Mouse (Mus musculus): ENCODE results near the gene Scrt2. TPM values are rescaled to one million over a fixed set of nuclear protein-coding genes. Genes with fewer than 3 reads are reported as not detected.

Scrt2 gene
- polyA plus RNA-seq, 1 experiment, result not detected

DNA sequence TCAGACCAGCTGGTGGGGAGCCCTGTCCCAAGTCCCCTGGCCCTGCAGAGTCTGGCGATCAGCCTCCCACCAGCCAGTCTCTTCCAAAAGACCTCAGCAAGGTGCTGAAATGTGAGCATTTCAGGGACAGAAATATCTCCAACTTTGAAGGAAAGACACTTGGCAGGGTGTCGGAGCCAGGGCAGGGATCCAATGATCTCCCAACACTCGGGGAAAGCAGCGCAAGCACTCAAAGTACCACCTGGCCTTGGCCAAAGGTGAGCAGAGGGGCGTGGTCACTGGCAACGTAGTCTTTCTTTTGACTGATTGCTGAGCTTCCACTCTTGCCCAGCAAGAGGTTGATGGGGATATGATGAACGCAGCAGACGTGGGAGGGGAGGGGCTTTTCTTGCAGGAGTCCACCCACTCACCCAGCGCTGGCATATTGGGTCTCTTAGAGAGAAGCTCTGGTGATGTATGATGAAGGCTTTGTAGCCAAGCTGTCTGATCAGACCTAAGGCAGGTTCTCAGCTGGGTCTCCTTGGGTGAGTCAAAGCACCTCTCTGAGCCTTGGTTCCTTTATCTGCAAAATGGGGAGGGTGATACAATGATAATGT is 5.9 kb upstream of the Scrt2 start:
- Histone ChIP-seq H3K9me3 (ENCODE audit: control insufficient read depth, low read length) (no peaks in the 10 kb centered on the region), H3K36me3 (ENCODE audit: control insufficient read depth) (no peaks in the 10 kb centered on the region), H3K27me3 (ENCODE audit: control insufficient read depth) (peaks cover 56% of the 10 kb centered on the region), H3K4me1 (ENCODE audit: control insufficient read depth) (no peaks in the 10 kb centered on the region), H3K4me3 (replicated peaks) (no peak overlapping the region)
- TF ChIP-seq GATA1 (IDR thresholded peaks at IDR 0.05; ENCODE audit: low read length) (no peak), TAL1 (IDR thresholded peaks at IDR 0.05; ENCODE audit: low read length) (no peak)

DNA sequence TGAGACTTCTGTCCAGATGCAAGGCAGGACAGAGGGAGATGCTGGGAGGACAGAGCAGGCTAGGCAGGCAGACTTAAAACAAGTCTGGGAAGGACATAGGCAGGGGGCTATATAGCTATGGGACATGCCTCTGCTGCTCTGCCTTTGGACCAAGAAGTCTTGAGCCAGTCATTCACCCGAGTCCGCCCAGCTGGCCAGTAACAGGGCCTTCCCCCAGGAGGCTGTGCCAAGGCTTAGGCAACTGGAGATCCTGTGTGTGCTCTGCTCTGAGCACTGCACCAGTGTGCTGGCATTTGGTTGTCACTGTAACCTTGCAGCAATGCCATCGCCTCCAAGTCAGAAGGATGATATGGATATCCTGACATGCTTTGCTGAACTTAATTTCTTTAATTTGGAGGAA is 4.0 kb upstream of the Scrt2 start:
- H3K9me3 ChIP-seq (ENCODE audit: control insufficient read depth, low read length), result no peaks in the 10 kb centered on the region; the same call in 1 of the 2 replicates
- H3K27me3 ChIP-seq (ENCODE audit: control insufficient read depth), result peaks cover 74% of the 10 kb centered on the region
- no peak overlapping the region for H3K4me3 ChIP-seq (replicated peaks)
- TF ChIP-seq TAL1 (IDR thresholded peaks at IDR 0.05; ENCODE audit: low read length) (no peak), GATA1 (IDR thresholded peaks at IDR 0.05; ENCODE audit: low read length) (no peak)
- no peaks in the 10 kb centered on the region; the same call in 1 of the 2 replicates for H3K4me1 ChIP-seq (ENCODE audit: control insufficient read depth)
- no peaks in the 10 kb centered on the region for H3K36me3 ChIP-seq (ENCODE audit: control insufficient read depth)

DNA sequence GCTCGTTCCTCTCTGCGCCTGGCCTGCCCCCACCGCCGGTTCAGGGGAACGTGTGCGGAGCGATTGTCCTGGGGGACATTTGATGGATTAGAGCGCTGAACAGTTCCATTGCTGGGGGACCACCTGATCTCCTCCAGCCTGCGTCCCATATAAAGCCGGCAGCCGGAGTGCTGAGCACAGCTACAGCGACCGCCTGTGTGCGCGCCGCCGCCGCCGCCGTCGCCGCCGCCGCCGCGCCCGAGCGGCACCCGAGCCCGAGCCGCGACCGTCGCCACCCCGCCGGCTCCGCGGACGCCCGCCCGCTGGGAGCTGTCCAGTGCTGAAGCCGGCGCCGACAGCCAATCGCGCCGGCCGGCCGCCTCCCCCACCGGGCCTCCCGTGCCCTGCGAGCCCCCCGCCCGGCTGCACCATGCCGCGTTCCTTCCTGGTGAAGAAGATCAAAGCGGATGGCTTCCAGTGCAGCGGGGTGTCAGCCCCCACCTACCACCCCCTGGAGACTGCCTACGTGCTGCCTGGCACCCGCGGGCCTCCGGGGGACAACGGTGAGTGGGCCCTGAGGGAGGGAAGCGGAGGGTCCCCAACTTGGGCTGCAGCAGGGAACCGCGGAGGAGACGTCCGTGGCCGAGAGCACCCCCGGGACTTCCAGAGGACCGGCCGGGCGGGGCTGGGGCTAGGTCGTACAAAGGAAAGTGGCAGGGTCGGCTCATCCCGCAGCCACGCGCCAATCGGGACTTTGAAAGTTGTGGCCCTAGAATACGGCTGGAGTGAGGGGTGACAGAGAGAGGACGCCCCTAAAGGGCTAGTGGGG is 516 bp downstream of the Scrt2 start:
- H3K9me3 ChIP-seq (ENCODE audit: control insufficient read depth, low read length), result no peaks in the 10 kb centered on the region; the same call in 1 of the 2 replicates
- no peak overlapping the region for H3K4me3 ChIP-seq (replicated peaks)
- H3K4me1 ChIP-seq (ENCODE audit: control insufficient read depth), result no peaks in the 10 kb centered on the region; the same call in 1 of the 2 replicates
- TF ChIP-seq TAL1 (IDR thresholded peaks at IDR 0.05; ENCODE audit: low read length) (no peak), GATA1 (IDR thresholded peaks at IDR 0.05; ENCODE audit: low read length) (no peak)
- no peaks in the 10 kb centered on the region for H3K36me3 ChIP-seq (ENCODE audit: control insufficient read depth)
- H3K27me3 ChIP-seq (ENCODE audit: control insufficient read depth), result peaks cover 86% of the 10 kb centered on the region

DNA sequence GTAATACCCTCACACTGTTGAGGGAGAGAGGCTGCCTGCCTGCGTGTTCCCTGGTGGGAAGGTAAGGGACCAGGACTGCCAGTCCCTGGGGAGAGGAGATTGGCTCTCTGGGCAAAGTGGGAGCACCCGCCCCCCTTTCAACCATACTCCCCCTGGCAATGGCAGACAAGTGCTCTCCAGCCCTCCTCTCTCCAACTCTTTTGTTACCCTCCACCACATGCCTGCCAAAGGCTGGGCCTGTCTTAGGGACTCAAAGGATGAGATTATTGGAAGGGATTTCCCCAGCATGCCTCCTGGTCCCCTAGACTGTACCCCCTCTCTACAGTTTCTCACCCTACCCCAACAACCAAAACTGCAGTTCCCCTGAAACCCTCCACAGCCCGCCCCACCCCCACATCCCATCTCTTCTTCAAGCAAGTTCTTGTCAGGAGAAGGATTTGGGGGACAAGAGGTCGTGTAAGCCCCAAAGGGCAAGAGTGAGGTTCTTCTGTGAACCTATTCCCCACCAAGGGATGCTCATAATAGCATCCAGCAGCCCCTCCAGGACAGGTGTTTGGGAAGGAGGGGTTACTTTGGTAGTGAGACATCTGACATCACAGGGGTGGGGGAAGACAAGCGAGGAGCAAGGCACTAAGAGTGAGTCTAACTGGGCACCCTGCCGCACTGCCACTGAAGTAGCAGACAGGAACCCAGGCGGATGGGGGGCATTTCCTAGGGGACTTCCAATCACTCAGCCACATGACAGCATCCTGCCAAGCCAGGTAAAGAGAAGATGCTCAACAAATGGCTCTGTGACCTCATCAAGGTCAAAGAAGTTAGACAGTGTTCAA is 1.3 kb downstream of the Scrt2 start:
- H3K9me3 ChIP-seq (ENCODE audit: control insufficient read depth, low read length), result no peaks in the 10 kb centered on the region; the same call in 1 of the 2 replicates
- no peak overlapping the region for H3K4me3 ChIP-seq (replicated peaks)
- peaks cover 79% of the 10 kb centered on the region for H3K27me3 ChIP-seq (ENCODE audit: control insufficient read depth)
- no peaks in the 10 kb centered on the region; the same call in 1 of the 2 replicates for H3K4me1 ChIP-seq (ENCODE audit: control insufficient read depth)
- no peaks in the 10 kb centered on the region for H3K36me3 ChIP-seq (ENCODE audit: control insufficient read depth)
- TF ChIP-seq TAL1 (IDR thresholded peaks at IDR 0.05; ENCODE audit: low read length) (no peak), GATA1 (IDR thresholded peaks at IDR 0.05; ENCODE audit: low read length) (no peak)

DNA sequence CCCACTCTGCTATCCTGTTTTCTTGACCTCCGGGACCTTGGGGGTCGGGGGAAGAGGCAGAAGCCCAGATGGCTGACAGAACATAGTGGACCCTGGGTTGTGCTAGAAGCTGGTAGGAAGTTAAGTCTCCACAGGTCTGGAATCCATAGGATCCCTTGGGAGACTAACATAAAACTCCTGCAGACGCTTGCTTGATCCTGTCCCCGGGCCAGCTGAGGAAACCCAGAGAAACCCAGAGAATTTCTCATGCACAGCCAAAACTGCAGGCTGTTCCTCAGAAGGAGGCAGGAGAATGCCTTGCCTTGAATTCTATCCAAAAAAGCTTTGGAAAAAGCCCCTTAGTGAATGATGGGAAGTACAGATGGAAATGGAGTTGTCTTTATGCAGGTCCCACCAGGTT is 2.1 kb downstream of the Scrt2 start:
- peaks cover 72% of the 10 kb centered on the region for H3K27me3 ChIP-seq (ENCODE audit: control insufficient read depth)
- H3K4me3 ChIP-seq (replicated peaks), result no peak overlapping the region
- no peaks in the 10 kb centered on the region for H3K36me3 ChIP-seq (ENCODE audit: control insufficient read depth)
- H3K4me1 ChIP-seq (ENCODE audit: control insufficient read depth), result no peaks in the 10 kb centered on the region; the same call in 1 of the 2 replicates
- H3K9me3 ChIP-seq (ENCODE audit: control insufficient read depth, low read length), result no peaks in the 10 kb centered on the region; the same call in 1 of the 2 replicates
- no peak for TF ChIP-seq TAL1 (IDR thresholded peaks at IDR 0.05; ENCODE audit: low read length)
- no peak for TF ChIP-seq GATA1 (IDR thresholded peaks at IDR 0.05; ENCODE audit: low read length)

DNA sequence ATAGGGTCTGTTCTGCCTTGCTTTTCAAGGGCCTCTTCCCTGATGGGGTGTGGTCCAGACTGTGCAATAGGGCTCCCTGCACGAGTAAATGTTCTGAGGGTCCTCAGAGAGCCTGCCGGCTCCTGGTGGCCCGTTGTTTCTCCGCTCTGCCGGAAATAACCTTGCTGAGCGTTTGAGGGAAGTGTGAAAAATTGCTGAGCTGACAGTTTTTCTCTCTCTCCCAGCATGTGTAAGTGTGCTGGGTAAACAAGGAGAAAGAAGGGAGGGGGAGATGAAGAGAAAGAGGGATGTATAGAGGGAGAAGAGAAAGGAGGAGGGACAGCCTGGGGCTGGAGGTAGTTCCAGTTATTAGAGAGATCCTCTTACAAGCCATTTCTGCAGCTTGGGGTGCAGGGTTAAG is 3.0 kb downstream of the Scrt2 start:
- H3K4me1 ChIP-seq (ENCODE audit: control insufficient read depth), result no peaks in the 10 kb centered on the region; the same call in 1 of the 2 replicates
- no peaks in the 10 kb centered on the region; the same call in 1 of the 2 replicates for H3K9me3 ChIP-seq (ENCODE audit: control insufficient read depth, low read length)
- no peak overlapping the region for H3K4me3 ChIP-seq (replicated peaks)
- no peak for TF ChIP-seq TAL1 (IDR thresholded peaks at IDR 0.05; ENCODE audit: low read length)
- TF ChIP-seq GATA1 (IDR thresholded peaks at IDR 0.05; ENCODE audit: low read length), result no peak
- H3K36me3 ChIP-seq (ENCODE audit: control insufficient read depth), result no peaks in the 10 kb centered on the region
- H3K27me3 ChIP-seq (ENCODE audit: control insufficient read depth), result peaks cover 66% of the 10 kb centered on the region

DNA sequence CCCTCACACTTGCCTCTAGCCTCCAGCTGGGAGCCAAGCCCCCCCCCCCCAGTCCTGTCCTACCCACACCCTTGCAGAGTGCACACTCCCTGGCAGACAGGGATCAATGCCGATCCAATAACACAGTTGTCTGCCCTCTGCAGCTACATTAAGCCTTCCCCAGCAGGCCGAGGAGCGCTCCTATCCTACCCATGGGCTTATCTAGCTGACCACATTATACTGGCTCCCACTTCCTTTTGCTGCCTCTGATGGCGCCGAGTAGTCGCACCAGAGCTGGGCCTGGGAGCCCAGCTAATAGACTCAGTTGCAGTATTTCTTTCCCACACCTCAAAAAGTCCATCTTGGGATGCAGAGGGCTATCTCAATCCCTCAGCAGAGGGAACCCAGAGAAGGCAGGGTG is 4.1 kb downstream of the Scrt2 start:
- H3K4me3 ChIP-seq (replicated peaks), result no peak overlapping the region
- H3K27me3 ChIP-seq (ENCODE audit: control insufficient read depth), result peaks cover 66% of the 10 kb centered on the region
- H3K9me3 ChIP-seq (ENCODE audit: control insufficient read depth, low read length), result no peaks in the 10 kb centered on the region; the same call in 1 of the 2 replicates

DNA sequence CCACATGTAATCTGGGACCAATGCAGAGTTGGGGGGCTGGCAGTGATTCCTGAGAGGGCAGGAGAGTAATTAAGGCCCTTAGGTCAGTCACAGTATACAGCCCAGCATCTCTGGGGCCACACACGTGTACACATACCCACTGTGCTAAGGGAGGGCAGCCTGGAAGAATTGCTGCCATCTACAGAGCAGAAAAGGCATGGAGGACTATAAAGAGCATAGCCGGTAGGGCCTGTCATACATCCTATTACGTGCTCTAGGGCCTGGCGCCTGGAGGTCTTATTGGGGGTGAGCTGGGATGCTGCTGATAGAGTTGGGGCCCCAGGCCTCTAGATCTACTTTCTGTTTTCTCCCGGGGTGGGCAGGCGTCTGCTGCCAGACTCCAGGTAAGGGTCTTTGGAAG is 5.1 kb downstream of the Scrt2 start:
- no peaks in the 10 kb centered on the region; the same call in 1 of the 2 replicates for H3K4me1 ChIP-seq (ENCODE audit: control insufficient read depth)
- H3K4me3 ChIP-seq (replicated peaks), result no peak overlapping the region
- no peaks in the 10 kb centered on the region; the same call in 1 of the 2 replicates for H3K9me3 ChIP-seq (ENCODE audit: control insufficient read depth, low read length)
- H3K27me3 ChIP-seq (ENCODE audit: control insufficient read depth), result peaks cover 66% of the 10 kb centered on the region
- no peaks in the 10 kb centered on the region for H3K36me3 ChIP-seq (ENCODE audit: control insufficient read depth)
- TF ChIP-seq TAL1 (IDR thresholded peaks at IDR 0.05; ENCODE audit: low read length) (no peak), GATA1 (IDR thresholded peaks at IDR 0.05; ENCODE audit: low read length) (no peak)

More for the DNA sequence above, 4.1 kb downstream of the Scrt2 start:
- no peak for TF ChIP-seq TAL1 (IDR thresholded peaks at IDR 0.05; ENCODE audit: low read length)
- Histone ChIP-seq H3K4me1 (ENCODE audit: control insufficient read depth) (no peaks in the 10 kb centered on the region; the same call in 1 of the 2 replicates), H3K36me3 (ENCODE audit: control insufficient read depth) (no peaks in the 10 kb centered on the region)

All from erythroblast, embryonic 14.5 days (primary cell).